Mouse (Mus musculus): ENCODE measurements around the gene Selenof. TPM values are rescaled to one million over a fixed set of nuclear protein-coding genes. Genes with fewer than 3 reads are reported as not detected.

Gene Selenof
- total and polyA plus RNA-seq, 3 experiments: 265 to 1,760 (median 316) TPM

- DNase-seq (ENCODE audit: low read depth, low spot score): no peak
- TF ChIP-seq ELF1 (IDR thresholded peaks at IDR 0.05; ENCODE audit: low read depth, low read length) (no peak), SMC3 (IDR thresholded peaks at IDR 0.05; ENCODE audit: low read depth, low read length) (no peak), ZNF384 (IDR thresholded peaks at IDR 0.05; ENCODE audit: low read depth, low read length) (no peak), EP300 (IDR thresholded peaks at IDR 0.05; ENCODE audit: low read depth in 1 of 2, low read length in 2 of 2) (no peak), ZKSCAN1 (IDR thresholded peaks at IDR 0.05; ENCODE audit: low read depth, low read length) (no peak), POLR2AphosphoS5 (IDR thresholded peaks at IDR 0.05; ENCODE audit: borderline replicate concordance, low read depth, low read length) (no peak), TCF12 (IDR thresholded peaks at IDR 0.05; ENCODE audit: low read depth, low read length) (no peak), GABPA (IDR thresholded peaks at IDR 0.05; ENCODE audit: low read depth, low read length) (no peak), SIN3A (IDR thresholded peaks at IDR 0.05; ENCODE audit: low read length) (no peak), MAZ (IDR thresholded peaks at IDR 0.05; ENCODE audit: low read depth, low read length) (no peak), USF2 (IDR thresholded peaks at IDR 0.05; ENCODE audit: borderline replicate concordance in 1 of 2, insufficient read depth in 1 of 2, low read depth in 1 of 2, low read length in 2 of 2) (no peak), BHLHE40 (IDR thresholded peaks at IDR 0.05; ENCODE audit: borderline replicate concordance, low read depth, low read length) (no peak), ETS1 (IDR thresholded peaks at IDR 0.05; ENCODE audit: low read depth, low read length) (no peak), NELFE (IDR thresholded peaks at IDR 0.05; ENCODE audit: low read depth, low read length) (no peak)
- Histone ChIP-seq H3K4me1 (ENCODE audit: control insufficient read depth in 1 of 2, insufficient read depth in 2 of 2, low read length in 2 of 2) (no peaks in the 10 kb centered on the region; a peak in 1 of 4 replicates), H3K27ac (ENCODE audit: control insufficient read depth, low read depth, low read length) (no peak overlapping the region), H3K9me3 (replicated peaks; ENCODE audit: insufficient read depth, low read length) (no peaks in the 10 kb centered on the region), H3K9ac (ENCODE audit: control insufficient read depth, low read depth, low read length, poor library complexity, severe bottlenecking) (no peak overlapping the region), H3K36me3 (ENCODE audit: control insufficient read depth in 1 of 2, insufficient read depth in 2 of 2, low read length in 2 of 2) (peaks cover 3 to 10% of the 10 kb centered on the region in 2 experiments), H3K4me3 (ENCODE audit: control insufficient read depth in 1 of 2, insufficient read depth in 1 of 2, low read depth in 2 of 2, low read length in 2 of 2) (no peak overlapping the region), H3K79me2 (ENCODE audit: control insufficient read depth, insufficient read depth, low read length, poor library complexity) (no peaks in the 10 kb centered on the region), H3K27me3 (ENCODE audit: control insufficient read depth in 1 of 2, insufficient read depth in 2 of 2, low read length in 2 of 2) (no peaks in the 10 kb centered on the region)
Measured at GRCm38 (mm10) chr3:144597790-144598467, 27.8 kb downstream of the Selenof start.

GRCm38 (mm10) chr3:144602413-144602812 lies 32.3 kb downstream of the Selenof start:
- Histone ChIP-seq H3K36me3 (ENCODE audit: control insufficient read depth in 1 of 2, insufficient read depth in 2 of 2, low read length in 2 of 2) (peaks cover 0 to 3% of the 10 kb centered on the region in 2 experiments; a peak in 1 of 4 replicates), H3K9ac (ENCODE audit: control insufficient read depth, low read depth, low read length, poor library complexity, severe bottlenecking) (no peak overlapping the region), H3K27ac (ENCODE audit: control insufficient read depth, low read depth, low read length) (no peak overlapping the region), H3K79me2 (ENCODE audit: control insufficient read depth, insufficient read depth, low read length, poor library complexity) (no peaks in the 10 kb centered on the region), H3K9me3 (replicated peaks; ENCODE audit: insufficient read depth, low read length) (no peaks in the 10 kb centered on the region), H3K4me3 (ENCODE audit: control insufficient read depth in 1 of 2, insufficient read depth in 1 of 2, low read depth in 2 of 2, low read length in 2 of 2) (no peak overlapping the region), H3K4me1 (ENCODE audit: control insufficient read depth in 1 of 2, insufficient read depth in 2 of 2, low read length in 2 of 2) (no peaks in the 10 kb centered on the region; a peak in 1 of 4 replicates), H3K27me3 (ENCODE audit: control insufficient read depth in 1 of 2, insufficient read depth in 2 of 2, low read length in 2 of 2) (no peaks in the 10 kb centered on the region)
- DNase-seq (ENCODE audit: low read depth, low spot score): no peak
- no peak for TF ChIP-seq ZNF384 (IDR thresholded peaks at IDR 0.05; ENCODE audit: low read depth, low read length)
- TF ChIP-seq NRF1 (IDR thresholded peaks at IDR 0.05; ENCODE audit: insufficient read depth, low read depth, low read length, poor library complexity, severe bottlenecking): no peak
- no peak for TF ChIP-seq HCFC1 (IDR thresholded peaks at IDR 0.05; ENCODE audit: low read depth, low read length)

Measured in MEL (cell line).